ENCODE assay signal across 18 mouse cellular contexts in the genomic region with DNA sequence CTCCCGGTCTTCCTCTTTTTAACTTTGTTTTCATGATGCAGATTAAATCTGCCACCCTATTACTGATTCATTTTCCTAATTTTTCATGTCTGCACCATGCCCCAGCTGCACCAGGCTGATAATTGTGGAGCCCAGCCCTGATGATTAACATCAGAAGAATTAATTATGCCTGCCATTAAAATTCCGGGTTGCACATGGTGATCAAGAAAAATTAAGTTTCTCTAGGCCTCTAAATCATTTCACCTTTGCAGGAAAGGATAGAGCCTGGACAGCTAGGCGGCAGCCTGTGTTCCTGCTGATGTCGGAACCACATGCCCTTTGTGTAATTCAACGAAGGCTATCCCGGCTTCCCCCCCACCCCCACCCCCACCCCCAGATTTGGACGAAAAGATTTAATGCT.
A peak's percentile ranks its signal among the peaks of the same experiment; 100 is the strongest.
DNase-seq lines count a peak whose midpoint lies in the region; ATAC-seq lines count a peak whose summit lies in the region.
"Had no signal": no experiment of that assay in that cellular context is flagged by ENCODE, and none has a peak within 500 bp of the region (broad histone marks: within the 10 kb centered on the region; RNA-seq: fewer than 3 reads in every experiment).

No protein-coding gene starts in this region.

- no peaks in the 10 kb centered on the region for H3K9me3 ChIP-seq in hindbrain, embryonic 10.5 days
- no peaks in the 10 kb centered on the region for H3K9me3 ChIP-seq in limb, embryonic 12.5 days
- H3K9me3 ChIP-seq in neural tube, embryonic 13.5 days: no peaks in the 10 kb centered on the region
- H3K9me3 ChIP-seq: embryonic facial prominence, embryonic 12.5 days; heart, embryonic 13.5 days had no signal

- H3K4me3 ChIP-seq in hindbrain, embryonic 10.5 days: no peak overlapping the region
- no peak overlapping the region for H3K4me3 ChIP-seq in limb, embryonic 12.5 days (replicated peaks)
- H3K4me3 ChIP-seq in neural tube, embryonic 13.5 days: no peak overlapping the region
- H3K4me3 ChIP-seq: embryonic facial prominence, embryonic 12.5 days; heart, embryonic 13.5 days; myocyte had no signal

- 43% methylated on average over 7 of the region's 7 CpGs for WGBS in hindbrain, embryonic 10.5 days
- WGBS in limb, embryonic 12.5 days: 7% methylated on average over 7 of the region's 7 CpGs
- 11% methylated on average over 7 of the region's 7 CpGs for WGBS in neural tube, embryonic 13.5 days

- H3K36me3 ChIP-seq in hindbrain, embryonic 10.5 days: no peaks in the 10 kb centered on the region
- no peaks in the 10 kb centered on the region for H3K36me3 ChIP-seq in limb, embryonic 12.5 days
- H3K36me3 ChIP-seq in neural tube, embryonic 13.5 days: no peaks in the 10 kb centered on the region
- H3K36me3 ChIP-seq: embryonic facial prominence, embryonic 12.5 days; heart, embryonic 13.5 days had no signal

- peak overlapping the region; percentile 60 for H3K27ac ChIP-seq in hindbrain, embryonic 10.5 days
- peak overlapping the region; percentile 25; the same call in 1 of the 2 replicates for H3K27ac ChIP-seq in limb, embryonic 12.5 days
- H3K27ac ChIP-seq in neural tube, embryonic 13.5 days (replicated peaks): peak overlapping the region; percentile 86
- H3K27ac ChIP-seq: embryonic facial prominence, embryonic 12.5 days; heart, embryonic 13.5 days had no signal

- peak; percentile 37 for DNase-seq in embryo, embryonic 10.5 days (ENCODE audit: low spot score)
- DNase-seq in embryo, embryonic 9.5 days (ENCODE audit: extremely low spot score): no peak
- DNase-seq in hindbrain, embryonic 10.5 days (ENCODE audit: low spot score): peak; percentile 14
- no peak for DNase-seq in yolk sac, embryonic 10.5 days (ENCODE audit: low spot score)
- DNase-seq in left cerebral cortex, postnatal 14 days (ENCODE audit: low spot score in 2 of 2): no peak
- DNase-seq in lung, postnatal 4 days: no peak
- DNase-seq: cerebellum, adult 9-10 months; kidney, postnatal 14 days; lung, adult 18-20 months; retina, postnatal 1 day; spleen, adult 18-20 months; thymus, postnatal 36 days had no signal

- H3K27me3 ChIP-seq in hindbrain, embryonic 10.5 days (ENCODE audit: insufficient read depth, poor library complexity, severe bottlenecking): no peaks in the 10 kb centered on the region
- H3K27me3 ChIP-seq in limb, embryonic 12.5 days: peaks cover 12% of the 10 kb centered on the region; the same call in 1 of the 2 replicates
- H3K27me3 ChIP-seq in neural tube, embryonic 13.5 days: no peaks in the 10 kb centered on the region
- H3K27me3 ChIP-seq: embryonic facial prominence, embryonic 12.5 days; heart, embryonic 13.5 days had no signal

- H3K9ac ChIP-seq in limb, embryonic 12.5 days (replicated peaks): no peak overlapping the region
- peak overlapping the region; percentile 41; the same call in 1 of the 2 replicates for H3K9ac ChIP-seq in neural tube, embryonic 13.5 days
- H3K9ac ChIP-seq: embryonic facial prominence, embryonic 12.5 days; heart, embryonic 13.5 days had no signal

- ATAC-seq in limb, embryonic 12.5 days (ENCODE audit: insufficient number of reproducible peaks, insufficient read depth, low FRiP score, low TSS enrichment, low read depth): no peak
- ATAC-seq in neural tube, embryonic 13.5 days (ENCODE audit: low read depth): peak; percentile 42; the same call in 1 of the 2 replicates
- ATAC-seq: inflammation-experienced regulatory T-cells, adult 6 months had no signal

- peak overlapping the region; percentile 17; the same call in 1 of the 2 replicates for H3K4me2 ChIP-seq in limb, embryonic 12.5 days
- H3K4me2 ChIP-seq in neural tube, embryonic 13.5 days: peak overlapping the region; percentile 41
- H3K4me2 ChIP-seq: embryonic facial prominence, embryonic 12.5 days; heart, embryonic 13.5 days had no signal

- intact Hi-C loops in left cerebral cortex, postnatal 14 days (cut with DNase I): no loop called here

- H3K4me1 ChIP-seq in hindbrain, embryonic 10.5 days (replicated peaks): peaks cover 33% of the 10 kb centered on the region
- H3K4me1 ChIP-seq in limb, embryonic 12.5 days (replicated peaks): peaks cover 30% of the 10 kb centered on the region
- H3K4me1 ChIP-seq in neural tube, embryonic 13.5 days (replicated peaks): peaks cover 38% of the 10 kb centered on the region

Comparison
In these comparisons a context has a peak if more than half of its experiments do, and no peak if none do; other contexts are left out.
1. DNase-seq: peak in embryo, embryonic 10.5 days (single experiment) and hindbrain, embryonic 10.5 days (single experiment); none in embryo, embryonic 9.5 days (single experiment), yolk sac, embryonic 10.5 days (single experiment), left cerebral cortex, postnatal 14 days (0 of 2) and lung, postnatal 4 days (0 of 2).
2. H3K27ac ChIP-seq: peak in every context shown above with its lines; median percentile 86 in neural tube, embryonic 13.5 days; 60 in hindbrain, embryonic 10.5 days; 25 in limb, embryonic 12.5 days.